Mouse (Mus musculus): ENCODE data around the gene Wfdc1. TPM values are rescaled to one million over a fixed set of nuclear protein-coding genes. Genes with fewer than 3 reads are reported as not detected.

The Wfdc1 gene
- polyA plus RNA-seq, 1 experiment from 2014 or later = 2.4 TPM

- Histone ChIP-seq H3K27me3 (peaks cover 6% of the 10 kb centered on the region), H3K9me3 (no peaks in the 10 kb centered on the region), H3K4me3 (no peak overlapping the region), H3K4me1 (peaks cover 16% of the 10 kb centered on the region; the same call in 1 of the 2 replicates), H3K4me2 (replicated peaks) (no peak overlapping the region), H3K27ac (replicated peaks) (no peak overlapping the region), H3K9ac (replicated peaks) (no peak overlapping the region), H3K36me3 (no peaks in the 10 kb centered on the region)
- ATAC-seq (ENCODE audit: low FRiP score, low read depth) = no peak
- WGBS = 44% methylated on average over 10 of the region's 10 CpGs
These were observed 38.4 kb upstream of the Wfdc1 start for GRCm38 (mm10) chr8:119627613-119628359.

DNA sequence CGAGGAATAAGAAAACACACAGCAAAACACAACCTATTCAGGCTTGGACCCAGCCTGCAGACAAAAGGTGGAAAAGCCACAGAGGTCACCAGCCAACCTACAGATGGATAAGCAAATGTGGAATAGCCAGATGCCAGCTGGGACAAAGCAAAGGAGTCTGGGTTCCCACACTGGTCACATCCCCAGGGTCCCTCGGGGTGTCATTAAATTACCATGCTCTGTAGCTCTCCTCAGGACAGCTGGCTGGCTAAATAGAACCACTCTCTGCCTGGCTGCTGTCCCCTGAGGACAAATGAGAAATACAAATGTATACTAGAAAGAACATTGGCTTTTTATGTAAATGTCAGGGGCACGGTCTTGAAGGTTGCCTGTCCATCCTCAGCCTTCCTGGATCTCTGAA lies 35.3 kb upstream of the Wfdc1 start:
- H3K4me1 ChIP-seq = peaks cover 34% of the 10 kb centered on the region
- 49% methylated on average over 3 of the region's 3 CpGs for WGBS

GRCm38 (mm10) chr8:119632246-119632645 lies 33.9 kb upstream of the Wfdc1 start:
- Histone ChIP-seq H3K9me3 (no peaks in the 10 kb centered on the region), H3K27ac (replicated peaks) (no peak overlapping the region), H3K27me3 (peaks cover 37% of the 10 kb centered on the region), H3K36me3 (no peaks in the 10 kb centered on the region), H3K9ac (replicated peaks) (no peak overlapping the region), H3K4me3 (no peak overlapping the region), H3K4me2 (replicated peaks) (no peak overlapping the region), H3K4me1 (peaks cover 40% of the 10 kb centered on the region)
- WGBS = 86% methylated on average over 9 of the region's 9 CpGs
- no peak for ATAC-seq (ENCODE audit: low FRiP score, low read depth)

More for the DNA sequence above, 35.3 kb upstream of the Wfdc1 start:
- H3K4me3 ChIP-seq = no peak overlapping the region
- no peak overlapping the region for H3K4me2 ChIP-seq (replicated peaks)
- H3K36me3 ChIP-seq = no peaks in the 10 kb centered on the region
- H3K9ac ChIP-seq (replicated peaks) = no peak overlapping the region
- peak overlapping the region; percentile 58 for H3K27ac ChIP-seq (replicated peaks)
- H3K27me3 ChIP-seq = peaks cover 32% of the 10 kb centered on the region
- no peaks in the 10 kb centered on the region for H3K9me3 ChIP-seq
- ATAC-seq (ENCODE audit: low FRiP score, low read depth) = peak; percentile 48; the same call in 1 of the 2 replicates

- ATAC-seq (ENCODE audit: low FRiP score, low read depth) = no peak
- no peaks in the 10 kb centered on the region for H3K9me3 ChIP-seq
- no peak overlapping the region; the same call in 1 of the 2 replicates for H3K4me2 ChIP-seq (replicated peaks)
- no peak overlapping the region for H3K27ac ChIP-seq (replicated peaks)
- no peak overlapping the region for H3K9ac ChIP-seq (replicated peaks)
- peaks cover 38% of the 10 kb centered on the region for H3K27me3 ChIP-seq
- no peaks in the 10 kb centered on the region for H3K36me3 ChIP-seq
- H3K4me3 ChIP-seq = no peak overlapping the region
- 52% methylated on average over 29 of the region's 29 CpGs for WGBS
- peaks cover 37% of the 10 kb centered on the region for H3K4me1 ChIP-seq
These were observed 33.3 kb upstream of the Wfdc1 start for GRCm38 (mm10) chr8:119632909-119633308.

DNA sequence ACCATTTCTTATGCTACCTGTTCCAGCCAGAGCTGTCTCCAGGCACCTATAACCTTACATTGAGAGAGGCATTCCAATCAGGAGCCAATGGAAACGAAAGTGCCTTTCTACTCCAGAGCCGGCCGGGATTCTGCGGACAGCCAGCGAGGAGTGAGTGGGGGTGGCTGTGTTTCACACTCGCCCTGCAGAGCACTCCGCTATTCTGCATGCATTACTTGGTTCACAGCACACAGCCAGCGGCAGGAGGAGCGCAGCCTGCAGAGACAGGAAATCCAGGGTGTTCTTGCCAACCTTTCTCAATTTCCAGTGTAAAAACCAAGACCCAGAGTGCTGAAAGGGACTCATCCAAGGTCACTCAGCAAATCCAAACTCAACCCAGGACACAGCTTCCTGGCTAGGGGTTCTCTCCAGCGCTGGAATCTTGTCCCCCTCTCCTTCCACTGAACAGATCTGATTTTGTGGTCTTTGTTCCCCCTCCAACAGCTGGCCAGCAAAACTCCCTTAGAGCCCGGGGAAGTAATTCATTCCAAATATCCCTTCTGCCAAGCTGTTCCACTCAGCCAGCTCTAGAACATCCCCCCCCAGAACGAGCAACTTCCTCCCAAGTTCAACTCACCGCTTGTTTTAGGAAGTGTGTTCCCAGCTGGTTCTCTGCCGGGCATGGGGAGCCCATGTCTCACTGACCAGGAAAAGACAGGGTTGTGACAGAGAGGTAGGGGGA lies 31.4 kb upstream of the Wfdc1 start:
- no peak for ATAC-seq (ENCODE audit: low FRiP score, low read depth)
- 14% methylated on average over 14 of the region's 14 CpGs for WGBS
- Histone ChIP-seq H3K9ac (replicated peaks) (no peak overlapping the region), H3K36me3 (no peaks in the 10 kb centered on the region), H3K27me3 (peaks cover 38% of the 10 kb centered on the region), H3K9me3 (no peaks in the 10 kb centered on the region), H3K27ac (replicated peaks) (no peak overlapping the region), H3K4me1 (peaks cover 35% of the 10 kb centered on the region), H3K4me3 (no peak overlapping the region), H3K4me2 (replicated peaks) (no peak overlapping the region)

DNA sequence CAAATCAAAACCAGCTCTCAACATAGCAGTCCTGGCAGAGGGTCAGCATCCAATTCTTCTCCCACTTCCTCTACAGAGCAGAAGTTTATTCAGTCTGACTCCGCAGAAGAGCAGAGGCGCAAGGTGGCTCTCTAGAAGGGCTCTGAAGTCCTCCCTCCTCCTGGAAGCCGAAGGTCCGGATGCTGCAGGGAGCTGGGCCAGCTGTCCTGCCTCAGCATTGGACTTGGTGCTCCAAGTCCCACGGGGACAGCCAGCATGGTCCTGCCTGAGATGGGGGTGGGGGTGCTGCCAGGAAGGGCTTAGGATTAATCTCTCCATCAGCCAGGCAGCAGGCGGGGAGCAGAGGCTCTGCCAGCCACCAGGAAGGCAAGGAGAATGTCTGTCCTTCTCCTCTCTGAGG lies 30.8 kb upstream of the Wfdc1 start, which contains the start of gene Kcng4:
Gene Kcng4 (minus strand): TSS at position 303 of the 400 bp plus-strand sequence.
- WGBS = 29% methylated on average over 6 of the region's 6 CpGs
- no peak within 1 kb of the TSS for H3K27ac ChIP-seq (replicated peaks)

DNA sequence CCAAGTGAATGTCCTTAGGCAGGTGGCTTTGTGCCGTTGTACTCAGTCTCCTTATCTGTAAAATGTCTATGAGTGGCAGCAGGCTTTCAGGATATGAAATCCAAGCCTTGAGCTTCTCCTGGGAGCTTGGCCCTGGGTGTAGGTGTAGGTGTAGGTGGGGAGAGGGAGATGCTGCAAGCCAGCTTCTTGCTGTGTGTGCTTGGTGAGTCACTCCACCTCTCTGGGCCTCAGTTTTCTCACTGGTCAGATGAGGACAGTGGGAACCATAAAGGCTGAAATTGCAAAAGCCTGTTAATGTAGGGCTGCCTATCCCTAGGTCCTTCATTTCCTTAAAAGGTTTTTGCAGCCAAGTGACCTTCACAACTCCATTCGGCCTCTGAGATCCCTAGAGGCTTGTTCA lies 30.2 kb upstream of the Wfdc1 start:
- H3K27ac ChIP-seq (replicated peaks) = no peak overlapping the region
- peaks cover 38% of the 10 kb centered on the region for H3K27me3 ChIP-seq
- no peak overlapping the region for H3K4me3 ChIP-seq
- H3K4me2 ChIP-seq (replicated peaks) = no peak overlapping the region
- H3K9me3 ChIP-seq = no peaks in the 10 kb centered on the region
- no peaks in the 10 kb centered on the region for H3K36me3 ChIP-seq
- ATAC-seq (ENCODE audit: low FRiP score, low read depth) = no peak
- H3K9ac ChIP-seq (replicated peaks) = no peak overlapping the region
- WGBS = 62% methylated on average over 2 of the region's 2 CpGs
- peaks cover 29% of the 10 kb centered on the region for H3K4me1 ChIP-seq

More for the DNA sequence above, 30.8 kb upstream of the Wfdc1 start, which contains the start of gene Kcng4:
- Histone ChIP-seq H3K9ac (replicated peaks) (no peak within 1 kb of the TSS), H3K4me1 (peaks cover 35% of the 10 kb centered on the region), H3K9me3 (no peaks in the 10 kb centered on the region), H3K4me3 (no peak within 1 kb of the TSS), H3K27me3 (peaks cover 38% of the 10 kb centered on the region), H3K4me2 (replicated peaks) (no peak within 1 kb of the TSS), H3K36me3 (no peaks in the 10 kb centered on the region)
- ATAC-seq (ENCODE audit: low FRiP score, low read depth) = no peak

- no peak for ATAC-seq (ENCODE audit: low FRiP score, low read depth)
- Histone ChIP-seq H3K9me3 (no peaks in the 10 kb centered on the region), H3K27me3 (peaks cover 38% of the 10 kb centered on the region), H3K36me3 (no peaks in the 10 kb centered on the region), H3K9ac (replicated peaks) (no peak overlapping the region), H3K27ac (replicated peaks) (no peak overlapping the region), H3K4me2 (replicated peaks) (no peak overlapping the region), H3K4me3 (no peak overlapping the region), H3K4me1 (peaks cover 24% of the 10 kb centered on the region)
- WGBS = 72% methylated on average over 7 of the region's 7 CpGs
These were observed 29.4 kb upstream of the Wfdc1 start for GRCm38 (mm10) chr8:119636766-119637165.

DNA sequence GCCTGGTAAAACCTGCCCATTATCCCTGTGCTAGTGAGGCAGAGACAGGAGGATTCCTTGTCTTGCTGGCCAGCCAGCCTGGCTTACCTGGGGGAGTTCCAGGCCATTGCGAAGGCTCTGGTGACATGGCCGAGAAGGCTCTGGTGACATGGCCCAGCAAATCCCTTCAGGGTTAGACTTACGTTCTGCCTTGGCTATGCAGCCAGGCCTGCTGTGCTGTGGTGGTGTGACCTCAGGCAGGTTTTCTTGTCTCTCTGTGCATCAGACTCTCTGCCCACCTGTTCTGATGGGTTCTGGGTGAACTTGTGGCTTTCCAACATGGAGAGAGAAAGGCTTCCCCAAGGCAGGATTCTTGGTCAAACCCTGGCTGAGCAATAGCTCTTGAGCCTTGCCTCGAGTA lies 28.8 kb upstream of the Wfdc1 start:
- peaks cover 24% of the 10 kb centered on the region for H3K4me1 ChIP-seq
- H3K36me3 ChIP-seq = no peaks in the 10 kb centered on the region
- H3K9ac ChIP-seq (replicated peaks) = no peak overlapping the region
- H3K9me3 ChIP-seq = no peaks in the 10 kb centered on the region
- H3K4me2 ChIP-seq (replicated peaks) = no peak overlapping the region
- H3K27me3 ChIP-seq = peaks cover 37% of the 10 kb centered on the region
- no peak overlapping the region for H3K4me3 ChIP-seq
- WGBS = 85% methylated on average over 4 of the region's 4 CpGs
- no peak overlapping the region for H3K27ac ChIP-seq (replicated peaks)
- ATAC-seq (ENCODE audit: low FRiP score, low read depth) = no peak

- no peaks in the 10 kb centered on the region for H3K36me3 ChIP-seq
- no peak overlapping the region for H3K9ac ChIP-seq (replicated peaks)
- no peaks in the 10 kb centered on the region for H3K9me3 ChIP-seq
- H3K4me3 ChIP-seq = no peak overlapping the region
- H3K27me3 ChIP-seq = peaks cover 28% of the 10 kb centered on the region
- H3K4me2 ChIP-seq (replicated peaks) = no peak overlapping the region
- H3K27ac ChIP-seq (replicated peaks) = no peak overlapping the region
- no peak for ATAC-seq (ENCODE audit: low FRiP score, low read depth)
- WGBS = 87% methylated on average over 6 of the region's 6 CpGs
- peaks cover 24% of the 10 kb centered on the region for H3K4me1 ChIP-seq
These were observed 27.9 kb upstream of the Wfdc1 start for GRCm38 (mm10) chr8:119638261-119638660.

DNA sequence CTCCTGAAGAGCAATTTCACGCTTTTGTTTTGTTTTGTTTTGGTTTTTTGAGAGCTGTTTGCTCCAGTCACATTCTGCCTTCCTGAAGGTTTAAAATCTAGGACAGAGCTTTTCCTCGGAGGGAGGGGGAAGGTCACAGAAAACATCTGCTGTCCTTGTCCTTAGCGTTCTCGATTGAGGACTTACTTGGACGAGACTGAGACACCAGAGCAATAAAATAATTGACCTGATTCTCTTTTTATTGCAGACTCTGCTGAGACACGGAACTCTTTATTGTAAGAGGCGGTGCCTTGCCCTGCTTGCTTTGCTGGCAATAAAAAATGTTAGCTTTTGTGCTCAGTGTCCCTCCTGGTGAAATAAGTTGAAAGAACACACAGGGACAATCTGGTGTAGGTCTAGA lies 26.4 kb upstream of the Wfdc1 start:
- no peak overlapping the region for H3K9ac ChIP-seq (replicated peaks)
- peaks cover 16% of the 10 kb centered on the region for H3K4me1 ChIP-seq
- H3K27ac ChIP-seq (replicated peaks) = no peak overlapping the region
- no peaks in the 10 kb centered on the region for H3K36me3 ChIP-seq
- WGBS = 77% methylated on average over 7 of the region's 7 CpGs
- ATAC-seq (ENCODE audit: low FRiP score, low read depth) = no peak
- no peak overlapping the region for H3K4me2 ChIP-seq (replicated peaks)
- no peak overlapping the region for H3K4me3 ChIP-seq
- no peaks in the 10 kb centered on the region for H3K9me3 ChIP-seq
- H3K27me3 ChIP-seq = peaks cover 12% of the 10 kb centered on the region; the same call in 1 of the 2 replicates

- H3K4me1 ChIP-seq = peaks cover 11% of the 10 kb centered on the region
- H3K36me3 ChIP-seq = no peaks in the 10 kb centered on the region
- H3K9ac ChIP-seq (replicated peaks) = no peak overlapping the region
- no peak overlapping the region for H3K27ac ChIP-seq (replicated peaks)
- no peak for ATAC-seq (ENCODE audit: low FRiP score, low read depth)
- H3K27me3 ChIP-seq = peaks cover 6% of the 10 kb centered on the region; the same call in 1 of the 2 replicates
- H3K9me3 ChIP-seq = no peaks in the 10 kb centered on the region
- no peak overlapping the region for H3K4me2 ChIP-seq (replicated peaks)
- 84% methylated on average over 5 of the region's 5 CpGs for WGBS
- H3K4me3 ChIP-seq = no peak overlapping the region
These were observed 25.1 kb upstream of the Wfdc1 start for GRCm38 (mm10) chr8:119641058-119641457.
